Mouse (Mus musculus) heart, postnatal 4 days (tissue): ENCODE measurements around the gene Npas2. TPM values are rescaled to one million over a fixed set of nuclear protein-coding genes. Genes with fewer than 3 reads are reported as not detected.

Source experiments
- DNase-seq: peaks from one replicate; pipeline ENCODE4 v3.0.0; 2021
- total RNA-seq, 2 experiments: library from RNA; stranded (reverse); gene quantifications; 2 replicates each; pipeline ENCODE4 v1.2.3; 2021

The Npas2 gene
- total RNA-seq, 2 experiments from 2014 or later, result 11.1 to 13.5 TPM

- peak; percentile 21 for DNase-seq
Measured at GRCm38 (mm10) chr1:39217584-39217983, 24.1 kb downstream of the Npas2 start.

GRCm38 (mm10) chr1:39228401-39228800, 34.9 kb downstream of the Npas2 start:
- DNase-seq, result peak; percentile 18

- DNase-seq, result no peak
Measured at GRCm38 (mm10) chr1:39230021-39230420, 36.5 kb downstream of the Npas2 start.

- DNase-seq, result no peak
Measured at GRCm38 (mm10) chr1:39234815-39235449, 41.4 kb downstream of the Npas2 start.

GRCm38 (mm10) chr1:39237503-39238255, 44.1 kb downstream of the Npas2 start:
- no peak for DNase-seq

- DNase-seq, result no peak
Measured at GRCm38 (mm10) chr1:39240860-39241584, 47.5 kb downstream of the Npas2 start.

- DNase-seq, result no peak
Measured at GRCm38 (mm10) chr1:39244726-39245125, 51.2 kb downstream of the Npas2 start.

- no peak for DNase-seq
Measured at GRCm38 (mm10) chr1:39251679-39252078, 58.1 kb downstream of the Npas2 start.

GRCm38 (mm10) chr1:39253771-39254170, 60.2 kb downstream of the Npas2 start:
- peak; percentile 27 for DNase-seq

GRCm38 (mm10) chr1:39256051-39256450, 62.5 kb downstream of the Npas2 start:
- DNase-seq, result no peak

GRCm38 (mm10) chr1:39256513-39257330, 63.2 kb downstream of the Npas2 start:
- DNase-seq, result peak; percentile 49

- no peak for DNase-seq
Measured at GRCm38 (mm10) chr1:39257331-39257594, 63.7 kb downstream of the Npas2 start.

- DNase-seq, result no peak
Measured at GRCm38 (mm10) chr1:39259668-39260067, 66.1 kb downstream of the Npas2 start.

GRCm38 (mm10) chr1:39260183-39260978, 66.8 kb downstream of the Npas2 start:
- no peak for DNase-seq

GRCm38 (mm10) chr1:39266843-39267512, 73.4 kb downstream of the Npas2 start:
- DNase-seq, result no peak

GRCm38 (mm10) chr1:39272976-39273375, 79.4 kb downstream of the Npas2 start:
- no peak for DNase-seq

GRCm38 (mm10) chr1:39280391-39280790, 86.9 kb downstream of the Npas2 start:
- peak; percentile 25 for DNase-seq

GRCm38 (mm10) chr1:39280989-39281875, 87.7 kb downstream of the Npas2 start:
- DNase-seq, result peak; percentile 77

- DNase-seq, result no peak
Measured at GRCm38 (mm10) chr1:39281888-39282287, 88.4 kb downstream of the Npas2 start.

GRCm38 (mm10) chr1:39283323-39283722, 89.8 kb downstream of the Npas2 start:
- DNase-seq, result no peak
